Mouse (Mus musculus): Measurements from ENCODE around the gene Glb1. TPM values are rescaled to one million over a fixed set of nuclear protein-coding genes. Genes with fewer than 3 reads are reported as not detected.
"Not testable (repeated sequence)": the region's sequence is repeated elsewhere in the genome, so short reads cannot be mapped to it uniquely, and the experiment has no call there.

Glb1 gene
- total RNA-seq, 2 experiments from 2014 or later: 2.4 to 15.9 TPM

- ATAC-seq (replicated peaks; ENCODE audit: low FRiP score, poor library complexity, severe bottlenecking): no peak
Observed at GRCm38 (mm10) chr9:114486808-114487207, 85.9 kb downstream of the Glb1 start.

- no peak for ATAC-seq (replicated peaks; ENCODE audit: low FRiP score, poor library complexity, severe bottlenecking)
Observed at GRCm38 (mm10) chr9:114487481-114488258, 86.8 kb downstream of the Glb1 start.

- ATAC-seq (replicated peaks; ENCODE audit: low FRiP score, poor library complexity, severe bottlenecking): no peak
Observed at GRCm38 (mm10) chr9:114496469-114496868, 95.6 kb downstream of the Glb1 start.

GRCm38 (mm10) chr9:114498218-114498617, 97.3 kb downstream of the Glb1 start:
- ATAC-seq (replicated peaks; ENCODE audit: low FRiP score, poor library complexity, severe bottlenecking): no peak

- ATAC-seq (replicated peaks; ENCODE audit: low FRiP score, poor library complexity, severe bottlenecking): no peak
Observed at GRCm38 (mm10) chr9:114499783-114500515, 99.1 kb downstream of the Glb1 start.

GRCm38 (mm10) chr9:114501111-114501510, 100.2 kb downstream of the Glb1 start:
- ATAC-seq (replicated peaks; ENCODE audit: low FRiP score, poor library complexity, severe bottlenecking): no peak

- ATAC-seq (replicated peaks; ENCODE audit: low FRiP score, poor library complexity, severe bottlenecking): no peak
Observed at GRCm38 (mm10) chr9:114501913-114502312, 101.0 kb downstream of the Glb1 start.

- no peak for ATAC-seq (replicated peaks; ENCODE audit: low FRiP score, poor library complexity, severe bottlenecking)
Observed at GRCm38 (mm10) chr9:114502711-114503427, 102.0 kb downstream of the Glb1 start.

GRCm38 (mm10) chr9:114504816-114505215, 103.9 kb downstream of the Glb1 start, which contains the start of gene Ccr4:
Ccr4 (minus strand) TSS chr9:114504916.
- no peak for ATAC-seq (replicated peaks; ENCODE audit: low FRiP score, poor library complexity, severe bottlenecking)

GRCm38 (mm10) chr9:114506564-114506963, 105.7 kb downstream of the Glb1 start:
- ATAC-seq (replicated peaks; ENCODE audit: low FRiP score, poor library complexity, severe bottlenecking): no peak

- ATAC-seq (replicated peaks; ENCODE audit: low FRiP score, poor library complexity, severe bottlenecking): no peak
Observed at GRCm38 (mm10) chr9:114507421-114507820, 106.5 kb downstream of the Glb1 start.

- ATAC-seq (replicated peaks; ENCODE audit: low FRiP score, poor library complexity, severe bottlenecking): no peak
Observed at GRCm38 (mm10) chr9:114509785-114510184, 108.9 kb downstream of the Glb1 start.

GRCm38 (mm10) chr9:114512831-114513230, 112.0 kb downstream of the Glb1 start:
- no peak for ATAC-seq (replicated peaks; ENCODE audit: low FRiP score, poor library complexity, severe bottlenecking)

- ATAC-seq (replicated peaks; ENCODE audit: low FRiP score, poor library complexity, severe bottlenecking): no peak
Observed at GRCm38 (mm10) chr9:114515364-114515763, 114.5 kb downstream of the Glb1 start, which contains the start of gene C130032M10Rik. C130032M10Rik (plus strand) TSS chr9:114515697.

- no peak for ATAC-seq (replicated peaks; ENCODE audit: low FRiP score, poor library complexity, severe bottlenecking)
Observed at GRCm38 (mm10) chr9:114517924-114518497, 117.1 kb downstream of the Glb1 start.

GRCm38 (mm10) chr9:114518812-114519477, 118.1 kb downstream of the Glb1 start:
- no peak for ATAC-seq (replicated peaks; ENCODE audit: low FRiP score, poor library complexity, severe bottlenecking)

- not testable (repeated sequence) for ATAC-seq (replicated peaks; ENCODE audit: low FRiP score, poor library complexity, severe bottlenecking)
Observed at GRCm38 (mm10) chr9:114520529-114520928, 119.7 kb downstream of the Glb1 start.

- no peak for ATAC-seq (replicated peaks; ENCODE audit: low FRiP score, poor library complexity, severe bottlenecking)
Observed at GRCm38 (mm10) chr9:114522041-114522440, 121.2 kb downstream of the Glb1 start.

GRCm38 (mm10) chr9:114522501-114522900, 121.6 kb downstream of the Glb1 start:
- no peak for ATAC-seq (replicated peaks; ENCODE audit: low FRiP score, poor library complexity, severe bottlenecking)
